Mouse (Mus musculus) heart, embryonic 16.5 days (tissue): ENCODE data around the gene Madd. TPM values are rescaled to one million over a fixed set of nuclear protein-coding genes. Genes with fewer than 3 reads are reported as not detected.

Experiments used
- ATAC-seq: fragments of 200-750 bp; cut with Nextera tagmentation; replicated peaks from 2 replicates; pipeline ENCODE4 v1.8.0; 2017; ENCODE audit warnings: moderate number of reproducible peaks; ENCODE audit not compliant: insufficient read depth, low FRiP score; ENCODE audit errors: extremely low read depth
- H3K27ac ChIP-seq: fragments of 300-500 bp; sonication (generic); 2 replicates; pipeline ENCODE4 v1.5.1; 2014; ENCODE audit warnings: mild to moderate bottlenecking, low read length, control low read depth, moderate library complexity
- H3K27me3 ChIP-seq: fragments of 300-500 bp; sonication (generic); 2 replicates; pipeline ENCODE4 v1.6.1; 2014; ENCODE audit warnings: low read length, mixed read lengths; ENCODE audit not compliant: control insufficient read depth, insufficient read depth
- H3K36me3 ChIP-seq: fragments of 300-500 bp; sonication (generic); 2 replicates; pipeline ENCODE4 v1.6.1; 2014; ENCODE audit not compliant: control insufficient read depth, insufficient read depth
- H3K4me1 ChIP-seq: fragments of 300-500 bp; sonication (generic); 2 replicates; pipeline ENCODE4 v1.6.1; 2014; ENCODE audit warnings: low read length, mixed read lengths; ENCODE audit not compliant: control insufficient read depth, insufficient read depth
- H3K4me2 ChIP-seq: fragments of 300-500 bp; sonication (generic); 2 replicates; pipeline ENCODE4 v1.6.1; 2014; ENCODE audit warnings: low read depth, mild to moderate bottlenecking, control low read depth, low read length
- H3K4me3 ChIP-seq: fragments of 300-500 bp; sonication (generic); 2 replicates; pipeline ENCODE4 v1.5.1; 2014; ENCODE audit warnings: mild to moderate bottlenecking, control low read depth, low read length
- H3K9ac ChIP-seq: fragments of 300-500 bp; sonication (generic); 2 replicates; pipeline ENCODE4 v1.6.1; 2014; ENCODE audit warnings: low read length, control low read depth
- H3K9me3 ChIP-seq: fragments of 300-500 bp; sonication (generic); replicated peaks from 2 replicates; pipeline ENCODE4 v1.6.1; 2016; ENCODE audit warnings: low read length; ENCODE audit not compliant: control insufficient read depth
- WGBS: fragments of 180-500 bp; shearing (Covaris S2); extraction: QIAGEN DNeasy Blood & Tissue Kit; methylation state at CpG from one replicate; pipeline ENCODE4 v1.1.7; 2014; 5-methylcytosine and 5-hydroxymethylcytosine counted together
- polyA plus RNA-seq: library from polyadenylated mRNA; unstranded; fragments of >200 nt; fragmentation: Nextera tagmentation; extraction: Ambion mirVana; gene quantifications from 2 replicates; pipeline ENCODE4 v1.2.1, GENCODE M21; 2015

Gene Madd
- polyA plus RNA-seq, 1 experiment from 2014 or later = 6.1 TPM

DNA sequence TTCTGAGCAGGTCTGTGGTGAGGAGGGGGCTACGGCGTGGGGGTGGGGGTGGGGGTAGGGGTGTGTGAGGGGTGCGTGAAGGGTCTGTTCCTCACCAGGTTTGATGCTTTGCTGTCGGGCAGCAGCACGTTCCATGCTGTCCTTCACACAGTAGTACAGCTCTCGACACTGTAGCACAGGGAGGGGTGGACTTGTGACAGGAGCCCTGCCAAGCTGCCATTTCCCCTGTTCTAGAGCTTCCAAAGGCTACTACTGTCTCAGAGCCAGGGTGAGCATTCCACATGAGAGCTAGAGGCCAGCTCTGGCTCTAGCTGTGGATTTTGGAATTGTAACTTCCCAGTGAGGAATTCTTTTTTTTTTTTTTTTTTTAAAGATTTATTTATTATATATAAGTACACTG, 40.7 kb downstream of the Madd start:
- Histone ChIP-seq H3K4me3 (no peak overlapping the region), H3K9me3 (no peaks in the 10 kb centered on the region), H3K9ac (no peak overlapping the region), H3K27me3 (no peaks in the 10 kb centered on the region), H3K4me2 (no peak overlapping the region), H3K4me1 (no peaks in the 10 kb centered on the region), H3K36me3 (peaks cover 3% of the 10 kb centered on the region; the same call in 1 of the 2 replicates), H3K27ac (no peak overlapping the region)
- no peak for ATAC-seq
- 86% methylated on average over 6 of the region's 6 CpGs for WGBS

DNA sequence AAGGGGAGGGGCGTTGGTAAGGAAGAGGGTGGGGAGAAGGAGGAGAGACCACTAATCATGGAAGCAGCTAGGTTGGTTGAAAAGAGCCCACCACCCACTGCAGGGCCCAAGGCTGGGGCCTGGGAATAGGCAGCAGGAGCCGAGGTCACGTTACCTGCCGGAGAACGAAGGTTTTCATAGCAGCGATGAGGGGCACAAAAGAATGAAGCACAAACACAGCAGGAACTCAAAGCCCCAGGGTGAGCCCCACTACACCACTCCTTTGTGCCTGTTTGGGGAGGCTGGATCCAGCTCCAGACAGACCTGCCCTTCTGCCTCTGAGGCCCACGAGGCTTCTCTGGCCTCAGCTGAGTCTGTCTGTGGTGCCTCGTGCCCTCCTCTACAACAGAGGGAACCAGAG, 43.9 kb downstream of the Madd start:
- H3K4me2 ChIP-seq = no peak overlapping the region
- H3K36me3 ChIP-seq = peaks cover 21% of the 10 kb centered on the region
- 74% methylated on average over 8 of the region's 8 CpGs for WGBS
- no peak overlapping the region for H3K9ac ChIP-seq
- H3K27me3 ChIP-seq = no peaks in the 10 kb centered on the region
- ATAC-seq = no peak
- H3K9me3 ChIP-seq = no peaks in the 10 kb centered on the region
- no peak overlapping the region for H3K27ac ChIP-seq
- no peak overlapping the region for H3K4me3 ChIP-seq
- peaks cover 2% of the 10 kb centered on the region; the same call in 1 of the 2 replicates for H3K4me1 ChIP-seq

DNA sequence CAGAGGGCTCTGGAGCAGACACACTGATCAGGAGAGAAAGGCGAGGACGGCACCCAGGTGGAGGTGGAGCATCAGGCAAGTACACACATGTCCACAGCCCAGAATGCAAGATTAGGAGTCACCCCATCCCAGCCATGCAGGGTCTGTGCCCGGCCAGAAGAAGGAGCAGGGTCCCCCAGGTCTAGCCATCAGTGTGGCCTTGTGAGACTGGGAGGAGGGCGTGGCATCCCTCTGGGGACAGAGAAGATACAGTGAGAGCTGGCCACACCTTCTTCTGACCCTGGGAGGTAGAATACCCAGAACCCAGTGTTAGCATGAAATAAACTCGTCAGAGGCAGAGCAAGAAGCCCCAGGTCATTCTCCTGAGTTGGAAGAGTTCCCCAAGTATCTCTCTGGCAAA, 44.3 kb downstream of the Madd start:
- no peak overlapping the region for H3K4me2 ChIP-seq
- no peak overlapping the region for H3K4me3 ChIP-seq
- H3K27ac ChIP-seq = no peak overlapping the region
- H3K9me3 ChIP-seq = no peaks in the 10 kb centered on the region
- ATAC-seq = no peak
- H3K36me3 ChIP-seq = peaks cover 26% of the 10 kb centered on the region
- no peaks in the 10 kb centered on the region for H3K27me3 ChIP-seq
- no peak overlapping the region for H3K9ac ChIP-seq
- 57% methylated on average over 5 of the region's 5 CpGs for WGBS
- H3K4me1 ChIP-seq = peaks cover 2% of the 10 kb centered on the region; the same call in 1 of the 2 replicates

DNA sequence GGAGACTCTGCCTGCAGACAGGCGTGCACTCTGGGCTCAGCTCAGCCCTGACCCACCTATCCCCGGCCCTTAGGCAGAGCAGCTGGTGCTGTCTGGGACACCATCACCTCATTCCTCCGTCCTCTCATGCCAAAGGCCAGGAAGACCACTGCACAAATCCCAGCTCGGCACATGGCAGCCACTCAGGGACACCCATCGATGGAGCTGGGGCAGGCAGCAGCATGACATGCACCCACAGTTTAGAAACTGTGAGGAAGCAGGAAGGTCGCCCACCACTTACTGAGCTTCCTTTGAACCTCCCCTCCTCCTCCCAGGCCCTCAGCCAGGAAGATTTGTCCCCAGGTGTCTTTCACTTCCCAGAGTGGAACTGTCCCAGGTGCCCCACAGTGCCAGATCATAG, 46.2 kb downstream of the Madd start:
- 60% methylated on average over 6 of the region's 6 CpGs for WGBS
- Histone ChIP-seq H3K4me1 (peaks cover 3% of the 10 kb centered on the region), H3K27ac (peak overlapping the region; percentile 14; the same call in 1 of the 2 replicates), H3K27me3 (no peaks in the 10 kb centered on the region), H3K36me3 (peaks cover 40% of the 10 kb centered on the region), H3K9ac (no peak overlapping the region), H3K9me3 (no peaks in the 10 kb centered on the region), H3K4me2 (no peak overlapping the region), H3K4me3 (no peak overlapping the region)
- 0 out of 2 replicates have a peak, but pooled peaks have one; percentile 30 for ATAC-seq

DNA sequence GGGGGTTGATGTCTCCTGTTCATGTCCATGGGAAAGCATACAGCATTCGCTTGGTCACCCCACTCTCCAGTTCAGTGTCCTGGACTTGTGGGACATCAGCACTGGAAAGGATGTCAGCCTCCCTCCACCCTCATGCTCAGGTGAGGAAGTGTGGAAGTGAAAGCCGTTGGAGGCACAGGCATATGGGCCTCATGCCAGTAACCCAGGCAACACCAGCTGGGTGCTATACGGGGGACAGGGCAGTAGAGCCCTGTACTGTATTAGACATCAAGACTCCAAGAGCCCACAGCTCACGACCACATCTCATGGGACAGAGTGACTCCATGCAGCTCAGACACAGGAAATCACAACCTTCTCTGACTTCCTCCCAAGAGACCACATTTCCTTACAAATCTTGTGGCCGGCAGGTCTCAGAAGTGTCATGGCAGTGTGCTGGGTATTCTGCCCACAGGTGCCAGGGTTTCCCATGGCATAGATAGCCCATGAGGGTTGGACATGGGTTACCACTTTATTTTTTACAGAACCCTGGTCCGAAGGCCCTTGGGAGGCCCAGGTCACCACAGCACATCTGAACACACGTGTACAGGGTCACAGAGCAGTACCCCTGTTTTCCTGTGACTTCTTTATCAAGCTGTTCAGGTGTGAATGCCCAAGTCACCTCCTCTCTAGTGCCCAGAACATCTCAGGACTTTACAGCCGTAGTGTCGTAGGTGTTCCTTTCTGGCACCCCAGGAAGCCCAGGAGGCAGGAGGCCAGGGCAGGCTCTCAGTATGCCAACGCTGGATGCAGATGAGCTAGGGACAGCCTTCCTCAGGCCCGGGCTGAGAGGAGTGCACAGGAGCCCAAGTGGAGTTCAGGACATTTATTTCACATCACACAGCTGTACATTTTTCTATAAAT, 46.9 kb downstream of the Madd start:
- Histone ChIP-seq H3K4me1 (peaks cover 10% of the 10 kb centered on the region), H3K4me2 (no peak overlapping the region), H3K36me3 (peaks cover 48% of the 10 kb centered on the region), H3K27me3 (no peaks in the 10 kb centered on the region), H3K9ac (no peak overlapping the region), H3K9me3 (no peaks in the 10 kb centered on the region), H3K27ac (no peak overlapping the region), H3K4me3 (no peak overlapping the region)
- no peak for ATAC-seq
- WGBS = 56% methylated on average over 11 of the region's 11 CpGs

DNA sequence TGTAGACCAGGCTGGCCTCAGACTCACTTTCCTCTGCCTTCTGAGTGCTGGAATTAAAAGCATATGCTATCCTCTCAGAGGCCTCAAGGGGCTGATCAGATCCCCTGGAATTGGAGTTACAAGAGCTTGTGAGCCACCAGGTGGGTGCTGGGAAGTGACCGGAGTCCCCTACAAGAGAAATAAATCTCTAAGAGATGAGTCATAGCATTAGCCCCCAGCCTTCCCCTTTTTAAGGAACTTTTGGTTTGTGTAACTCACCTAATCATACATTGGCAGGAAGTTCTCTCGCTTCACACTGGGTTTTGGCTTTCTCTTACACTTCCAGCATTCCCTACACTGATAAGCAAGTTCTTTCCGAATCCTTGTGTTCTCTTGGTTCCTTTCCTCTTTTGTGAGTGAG, 51.6 kb downstream of the Madd start:
- ATAC-seq = no peak
- Histone ChIP-seq H3K27me3 (no peaks in the 10 kb centered on the region), H3K27ac (peak overlapping the region; percentile 41), H3K9ac (no peak overlapping the region), H3K4me2 (no peak overlapping the region), H3K36me3 (peaks cover 70% of the 10 kb centered on the region), H3K4me3 (no peak overlapping the region), H3K9me3 (no peaks in the 10 kb centered on the region), H3K4me1 (peaks cover 20% of the 10 kb centered on the region)
- 40% methylated on average over 3 of the region's 3 CpGs for WGBS

DNA sequence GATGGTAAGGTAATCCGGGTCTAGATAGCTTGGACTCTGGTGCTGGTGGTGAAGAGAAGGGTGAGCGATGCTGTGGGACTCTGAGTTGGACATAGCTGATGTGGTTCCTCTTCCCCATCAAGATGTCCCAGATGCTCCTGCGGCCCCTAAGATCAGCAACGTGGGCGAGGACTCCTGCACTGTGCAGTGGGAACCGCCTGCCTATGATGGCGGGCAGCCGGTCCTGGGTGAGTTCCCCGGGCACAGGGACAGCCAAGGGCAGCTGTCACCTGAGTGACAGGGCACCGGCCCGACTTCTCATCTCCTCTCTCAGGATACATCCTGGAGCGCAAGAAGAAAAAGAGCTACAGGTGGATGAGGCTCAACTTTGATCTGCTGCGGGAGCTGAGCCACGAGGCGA, 52.4 kb downstream of the Madd start:
- peaks cover 62% of the 10 kb centered on the region for H3K36me3 ChIP-seq
- H3K27ac ChIP-seq = no peak overlapping the region
- no peaks in the 10 kb centered on the region for H3K27me3 ChIP-seq
- ATAC-seq = no peak
- no peak overlapping the region for H3K9ac ChIP-seq
- peaks cover 25% of the 10 kb centered on the region for H3K4me1 ChIP-seq
- WGBS = 81% methylated on average over 15 of the region's 15 CpGs
- H3K4me2 ChIP-seq = no peak overlapping the region
- H3K9me3 ChIP-seq = no peaks in the 10 kb centered on the region
- H3K4me3 ChIP-seq = no peak overlapping the region

DNA sequence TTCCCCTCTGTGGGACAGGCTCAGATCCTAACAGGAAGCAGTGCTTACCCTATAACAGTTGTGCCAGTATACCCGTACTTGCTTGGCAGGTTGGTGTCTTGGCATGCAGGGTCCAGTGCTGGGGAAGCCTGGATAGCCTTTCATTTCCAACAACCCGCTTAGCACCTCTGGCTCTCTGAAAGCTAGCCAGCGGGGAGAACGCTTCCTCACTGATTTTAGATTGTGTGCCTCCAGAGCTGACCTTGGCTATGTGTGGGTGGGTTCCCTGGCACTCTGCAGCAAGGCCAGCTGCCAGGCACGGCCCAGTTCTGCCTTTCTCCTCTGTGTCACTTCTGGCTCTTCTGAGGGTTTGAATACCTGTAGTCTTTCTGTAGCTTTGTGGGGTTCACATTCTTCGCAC, 53.5 kb downstream of the Madd start:
- ATAC-seq = no peak
- Histone ChIP-seq H3K27me3 (no peaks in the 10 kb centered on the region), H3K4me3 (no peak overlapping the region), H3K9ac (peak overlapping the region; percentile 15; the same call in 1 of the 2 replicates), H3K36me3 (peaks cover 60% of the 10 kb centered on the region), H3K9me3 (no peaks in the 10 kb centered on the region), H3K27ac (peak overlapping the region; percentile 42), H3K4me2 (no peak overlapping the region), H3K4me1 (peaks cover 30% of the 10 kb centered on the region)
- WGBS = 48% methylated on average over 6 of the region's 6 CpGs

DNA sequence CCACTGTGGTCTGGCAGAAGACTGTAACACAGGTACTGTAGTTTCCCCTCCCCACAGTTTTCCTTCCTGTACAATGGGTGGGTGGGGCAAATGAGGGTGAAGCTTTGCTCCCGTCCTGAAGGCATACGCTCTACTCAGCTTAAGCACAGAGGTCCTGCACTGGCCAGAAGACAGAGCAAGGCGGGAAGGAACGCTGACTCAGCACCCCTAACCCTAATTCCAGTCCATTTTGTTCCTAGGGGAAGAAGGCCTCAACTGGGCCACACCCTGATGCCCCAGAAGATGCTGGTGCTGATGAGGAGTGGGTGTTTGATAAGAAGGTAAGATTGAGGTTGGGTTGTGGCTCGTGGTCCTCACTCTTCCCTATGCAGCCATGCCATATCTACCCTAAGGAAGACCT, 54.9 kb downstream of the Madd start:
- Histone ChIP-seq H3K4me2 (no peak overlapping the region), H3K27ac (no peak overlapping the region), H3K9me3 (no peaks in the 10 kb centered on the region), H3K9ac (no peak overlapping the region), H3K36me3 (peaks cover 51% of the 10 kb centered on the region), H3K27me3 (no peaks in the 10 kb centered on the region), H3K4me3 (no peak overlapping the region), H3K4me1 (peaks cover 36% of the 10 kb centered on the region)
- WGBS = 64% methylated on average over 5 of the region's 5 CpGs
- ATAC-seq = no peak
